Mouse (Mus musculus) mesoderm, embryonic 11.5 days (tissue): ENCODE results near the gene Gpatch2l.
A peak's percentile ranks its signal among the peaks of the same experiment; 100 is the strongest.

ENCODE experiments used
- DNase-seq: peaks from one replicate; pipeline ENCODE4 v3.0.0-alpha.2; 2012; ENCODE audit warnings: low read depth, low spot score

Gpatch2l gene

DNA sequence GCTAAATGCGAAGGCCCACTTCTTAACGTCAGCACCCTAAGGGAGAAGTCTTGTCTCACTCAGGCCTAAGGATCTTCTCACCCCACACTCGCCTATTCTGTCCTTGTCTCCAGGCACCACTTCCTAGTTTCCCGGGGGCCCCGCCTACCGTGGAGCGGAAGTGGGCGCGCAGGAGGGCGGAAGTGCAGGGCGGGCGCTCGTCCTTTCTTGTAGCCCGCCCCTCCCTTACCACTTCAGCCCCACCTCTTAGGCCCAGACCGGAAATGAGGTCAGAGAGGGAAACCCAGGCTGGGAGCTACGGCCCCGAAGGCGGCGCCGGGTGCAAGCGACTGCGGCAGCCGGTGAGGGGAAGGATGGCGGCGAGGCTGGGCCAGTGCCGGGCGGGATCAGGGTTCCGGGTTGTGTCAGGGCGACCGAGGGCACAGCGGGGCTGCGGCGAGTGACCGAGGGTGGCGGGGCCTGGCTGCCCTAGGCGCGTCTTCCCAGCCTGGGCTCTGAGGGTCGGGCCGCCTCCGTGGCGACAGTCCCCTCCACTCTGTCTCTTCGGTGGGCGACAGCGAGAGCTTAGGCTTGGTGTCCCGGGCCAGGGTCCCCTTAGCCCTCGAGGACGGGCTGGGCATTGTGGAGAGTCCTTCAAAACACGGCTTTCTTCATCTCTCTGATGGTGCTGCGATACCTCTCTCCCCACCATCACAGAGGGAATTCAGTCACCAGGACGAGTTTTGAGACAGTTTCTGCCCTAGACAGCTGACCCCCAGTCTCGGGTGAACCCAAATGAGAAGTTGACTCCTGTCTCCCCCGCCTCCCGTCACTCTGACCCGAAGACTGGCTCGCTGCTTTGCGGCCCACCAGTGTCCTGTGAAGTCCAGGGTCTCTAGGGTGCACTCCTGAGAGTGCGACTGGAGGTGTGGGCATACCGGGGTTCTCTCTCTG lies at the start of gene Gpatch2l:
TSS of gene Gpatch2l (plus strand) at position 255 of the 933 bp plus-strand sequence.
- DNase-seq, result peak; percentile 96

- DNase-seq, result no peak
Observed at GRCm38 (mm10) chr12:86192036-86192449, 49.6 kb upstream of the Gpatch2l start.

- no peak for DNase-seq
Observed at GRCm38 (mm10) chr12:86196944-86197343, 44.7 kb upstream of the Gpatch2l start.

- peak; percentile 81 for DNase-seq
Observed at GRCm38 (mm10) chr12:86203443-86204057, 38.1 kb upstream of the Gpatch2l start.

- no peak for DNase-seq
Observed at GRCm38 (mm10) chr12:86211099-86211520, 30.5 kb upstream of the Gpatch2l start.

- peak; percentile 85 for DNase-seq
Observed at GRCm38 (mm10) chr12:86212693-86213470, 28.8 kb upstream of the Gpatch2l start.

DNA sequence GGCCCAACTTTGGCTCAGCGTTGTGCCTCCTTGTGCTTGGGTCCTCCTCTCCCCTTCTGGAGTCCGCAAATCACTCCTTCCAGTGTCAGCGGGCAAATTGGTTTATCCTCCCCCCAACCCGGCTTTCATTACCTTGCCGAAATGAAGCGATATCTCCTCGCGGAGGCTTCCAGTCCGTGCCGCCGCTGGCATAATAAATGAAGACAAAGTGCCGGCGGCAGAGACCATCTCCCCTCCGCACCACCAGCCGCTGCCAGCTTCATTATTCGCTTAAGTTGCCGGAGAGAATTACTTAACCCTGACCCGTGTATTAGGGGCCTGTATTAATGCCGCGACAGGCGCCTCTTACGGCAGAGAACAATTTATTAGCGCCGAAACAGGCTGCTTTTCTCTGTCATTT lies 27.5 kb upstream of the Gpatch2l start:
- DNase-seq, result no peak

DNA sequence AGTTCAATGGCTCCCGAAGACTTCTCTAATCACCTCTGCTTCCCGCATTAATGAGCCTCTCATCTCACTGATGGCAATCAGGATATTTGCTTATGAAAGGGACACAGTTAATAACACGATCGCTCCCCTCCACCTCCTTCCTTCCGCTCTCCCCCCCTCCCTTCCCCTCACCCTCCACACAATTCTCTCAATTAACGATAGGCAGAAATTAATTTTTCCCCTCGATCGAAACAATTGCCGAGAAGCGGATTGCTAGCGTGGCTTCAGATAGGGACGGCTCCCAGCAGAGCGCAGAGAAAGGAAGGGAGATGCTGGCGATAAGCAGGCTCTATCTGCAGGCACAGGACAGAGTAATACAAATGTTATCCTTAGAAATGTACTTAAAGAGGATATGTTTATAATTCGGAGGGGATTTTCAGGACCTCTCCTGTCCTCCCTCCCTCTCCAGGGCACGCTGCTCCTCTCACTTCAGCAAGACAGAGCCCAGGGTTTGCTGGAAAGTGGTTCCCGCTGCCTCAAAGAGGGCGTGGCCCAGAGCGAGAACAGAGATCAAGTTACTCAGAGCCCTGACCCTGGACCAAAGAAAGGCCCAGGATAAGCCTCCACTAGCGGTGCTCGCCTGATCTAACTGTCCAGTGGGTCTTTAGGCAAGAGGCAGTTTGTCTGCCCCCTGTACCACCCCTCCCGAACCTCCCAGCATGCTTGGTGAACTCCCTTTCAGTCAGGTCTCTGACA lies 24.8 kb upstream of the Gpatch2l start:
- peak; percentile 67 for DNase-seq

GRCm38 (mm10) chr12:86220200-86221021 lies 21.2 kb upstream of the Gpatch2l start:
- no peak for DNase-seq

DNA sequence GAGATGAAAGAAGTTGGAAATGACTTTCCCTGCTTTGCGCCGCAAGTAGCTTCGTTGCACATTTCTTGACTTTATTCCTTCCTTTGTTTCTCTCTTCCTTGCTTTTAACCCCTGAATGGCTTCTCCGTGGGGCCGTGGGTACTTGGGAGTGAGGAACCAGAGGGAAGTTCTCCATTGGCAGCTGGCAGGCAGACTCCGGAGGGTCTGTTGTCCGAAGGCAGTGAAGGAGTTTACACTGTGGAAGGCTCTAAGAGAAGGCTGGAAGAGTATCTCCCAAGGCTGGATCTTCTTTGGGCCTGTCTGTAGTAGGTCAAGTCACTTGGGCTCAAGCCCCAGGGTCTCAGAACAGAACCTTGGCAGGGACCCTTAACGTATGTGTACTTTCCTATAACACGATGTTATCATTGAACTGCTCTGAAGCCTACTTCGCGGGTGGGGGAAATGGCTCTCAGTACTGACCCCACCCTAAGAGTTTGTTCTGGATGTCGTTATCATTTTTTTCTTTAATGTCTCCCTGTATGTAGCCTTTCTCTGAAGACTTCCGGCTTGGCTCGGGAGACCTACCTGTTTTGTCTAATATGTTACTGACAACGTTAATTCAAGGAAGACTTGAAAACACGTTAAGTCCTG lies 20.5 kb upstream of the Gpatch2l start:
- DNase-seq, result no peak

- DNase-seq, result no peak
Observed at GRCm38 (mm10) chr12:86234295-86234694, 7.4 kb upstream of the Gpatch2l start.

DNA sequence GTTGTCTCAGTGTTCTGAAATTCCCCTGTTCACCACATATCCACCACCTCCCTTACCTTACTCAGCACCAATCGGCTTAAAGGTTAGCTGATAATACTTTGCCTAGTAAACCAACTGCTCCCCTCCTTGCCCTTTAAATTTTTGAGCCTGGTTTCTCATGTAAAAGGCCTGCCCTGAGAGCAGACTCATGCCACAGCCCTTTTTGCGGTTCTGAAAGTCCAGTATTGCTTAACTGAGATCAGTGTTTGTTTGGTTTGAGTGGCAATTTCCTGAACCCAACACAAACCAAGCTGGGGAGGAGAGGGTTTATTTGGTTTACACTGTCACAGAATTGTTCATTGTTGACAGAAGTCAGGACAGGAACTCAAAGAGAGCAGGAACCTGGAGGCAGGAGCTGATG lies 2.9 kb upstream of the Gpatch2l start:
- DNase-seq, result no peak

GRCm38 (mm10) chr12:86242563-86242962 lies 905 bp downstream of the Gpatch2l start:
- no peak for DNase-seq

DNA sequence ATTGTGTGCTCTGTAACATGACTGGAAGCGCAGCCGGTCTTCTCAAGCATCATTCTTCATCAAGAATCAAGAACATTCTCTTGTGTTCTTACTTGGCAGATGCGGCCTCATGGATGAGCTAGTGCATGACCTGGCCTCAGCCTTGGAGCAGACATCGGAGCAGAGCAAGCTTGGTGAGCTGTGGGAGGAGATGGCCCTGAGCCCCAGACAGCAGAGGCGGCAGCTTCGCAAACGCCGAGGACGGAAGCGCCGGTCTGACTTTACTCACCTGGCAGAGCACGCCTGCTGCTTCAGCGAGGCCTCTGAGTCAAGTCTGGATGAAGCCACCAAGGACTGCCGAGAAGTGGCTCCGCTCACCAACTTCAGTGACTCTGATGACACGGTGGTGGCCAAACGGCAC lies 2.3 kb downstream of the Gpatch2l start:
- no peak for DNase-seq

- no peak for DNase-seq
Observed at GRCm38 (mm10) chr12:86250183-86250582, 8.5 kb downstream of the Gpatch2l start.

GRCm38 (mm10) chr12:86254910-86255309 lies 13.3 kb downstream of the Gpatch2l start:
- no peak for DNase-seq

- DNase-seq, result no peak
Observed at GRCm38 (mm10) chr12:86271626-86272025, 30.0 kb downstream of the Gpatch2l start.

DNA sequence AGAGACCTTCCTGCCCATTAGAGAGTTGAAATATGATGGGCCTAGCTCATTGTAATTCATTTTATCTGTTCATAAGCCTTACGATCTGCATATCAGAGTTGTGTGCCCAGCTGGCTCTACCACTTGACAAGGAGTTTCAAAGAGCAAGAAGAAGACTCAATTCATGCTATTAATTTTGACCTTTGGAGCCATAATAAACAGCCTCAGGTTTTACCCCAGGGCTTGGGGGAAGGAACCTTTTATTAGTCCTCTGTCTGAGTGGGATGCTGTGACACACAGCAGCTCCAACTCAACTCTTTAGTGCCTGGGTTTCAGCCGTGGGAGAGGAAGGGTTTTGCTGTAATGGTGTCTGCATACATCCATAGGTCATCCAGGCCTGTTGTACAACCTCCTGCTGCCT lies 32.6 kb downstream of the Gpatch2l start:
- DNase-seq, result no peak

DNA sequence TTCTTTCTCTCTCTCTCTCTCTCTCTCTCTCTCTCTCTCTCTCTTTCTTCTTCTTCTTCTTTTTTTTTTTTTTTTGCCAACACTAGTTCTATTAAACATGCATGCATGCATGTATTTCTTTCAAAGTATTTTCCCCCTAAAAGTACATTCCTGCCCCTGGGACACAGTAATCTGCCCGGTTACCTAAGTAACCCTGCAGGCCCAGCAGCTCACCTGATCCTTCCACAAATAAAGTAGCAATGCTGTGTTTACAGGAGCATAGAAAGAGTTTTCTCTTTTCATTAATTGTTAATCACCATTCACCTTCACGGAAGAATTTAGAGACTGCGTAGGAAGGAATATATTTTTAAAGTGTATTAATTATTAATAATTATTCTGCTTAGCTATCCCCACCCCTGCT lies 34.1 kb downstream of the Gpatch2l start:
- DNase-seq, result no peak

DNA sequence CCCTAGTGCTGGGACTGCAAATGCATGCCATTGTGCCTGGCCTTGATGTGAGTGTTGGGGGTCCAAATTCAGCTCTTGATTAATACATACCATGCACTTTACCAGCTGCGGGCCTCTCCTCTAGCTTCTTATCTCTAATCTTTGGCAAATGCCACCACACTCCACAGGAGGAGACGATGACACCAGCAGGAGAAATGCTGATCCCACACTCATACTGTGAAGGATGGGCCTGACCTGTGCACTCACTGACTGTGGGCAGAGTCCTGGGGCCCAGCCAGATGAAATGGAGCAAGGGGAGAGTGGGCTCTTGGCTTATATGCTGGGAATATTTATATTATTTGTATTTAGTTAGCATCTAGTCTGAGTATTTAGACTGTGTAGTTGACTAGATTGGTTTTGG lies 34.8 kb downstream of the Gpatch2l start:
- DNase-seq, result no peak
